Mouse (Mus musculus) kidney, adult 2 months (tissue): ENCODE data around the gene Defb15. TPM values are rescaled to one million over a fixed set of nuclear protein-coding genes. Genes with fewer than 3 reads are reported as not detected.
A peak's percentile ranks its signal among the peaks of the same experiment; 100 is the strongest.
"Not testable (repeated sequence)": the region's sequence is repeated elsewhere in the genome, so short reads cannot be mapped to it uniquely, and the experiment has no call there.

ENCODE experiments used
- DNase-seq: peaks from one replicate; pipeline ENCODE4 v3.0.0; 2021
- H3K27ac ChIP-seq: fragments of 200-500 bp; 2 replicates; pipeline ENCODE4 v1.5.1; 2012; ENCODE audit warnings: low read depth, low read length, control low read depth, inconsistent platforms; ENCODE audit not compliant: insufficient read depth
- H3K27me3 ChIP-seq: fragments of 200-500 bp; replicated peaks from 2 replicates; pipeline ENCODE4 v1.6.1; 2012; ENCODE audit warnings: mild to moderate bottlenecking, moderate library complexity, low read length, inconsistent platforms; ENCODE audit not compliant: control insufficient read depth, insufficient read depth
- H3K36me3 ChIP-seq: fragments of 200-500 bp; 2 replicates; pipeline ENCODE4 v1.6.1; 2012; ENCODE audit warnings: mild to moderate bottlenecking, moderate library complexity, low read length, inconsistent platforms; ENCODE audit not compliant: control insufficient read depth, insufficient read depth
- H3K4me1 ChIP-seq: fragments of 200-500 bp; 2 replicates; pipeline ENCODE4 v1.6.1; 2011; ENCODE audit warnings: low read length; ENCODE audit not compliant: control insufficient read depth, insufficient read depth
- H3K4me3 ChIP-seq: fragments of 200-500 bp; 2 replicates; pipeline ENCODE4 v1.5.1; 2011; ENCODE audit warnings: mild to moderate bottlenecking, low read depth, low read length, control low read depth; ENCODE audit not compliant: insufficient read depth
- CTCF ChIP-seq: fragments of 200-500 bp; conservative IDR thresholded peaks from 2 replicates; pipeline ENCODE4 v1.5.1; 2011; ENCODE audit warnings: low read depth, mild to moderate bottlenecking, control low read depth, low read length, moderate library complexity, mixed read lengths; ENCODE audit not compliant: insufficient read depth, insufficient read length
- POLR2A ChIP-seq: fragments of 200-500 bp; IDR thresholded peaks from one replicate; pipeline ENCODE4 v1.6.1; 2011; ENCODE audit warnings: low read depth, low read length, control low read depth
- WGBS: fragments of 180-500 bp; shearing (Covaris S2); methylation state at CpG from one replicate; pipeline ENCODE4 v1.1.7; 2018; 5-methylcytosine and 5-hydroxymethylcytosine counted together
- polyA plus RNA-seq: library from polyadenylated mRNA; depleted of rRNA; stranded (reverse); fragments of >200 nt; gene quantifications from 2 replicates; pipeline ENCODE4 v1.2.3, GENCODE M21; 2012; rRNA removed

Gene Defb15
- polyA plus RNA-seq, 1 experiment, result not detected

- no peak for TF ChIP-seq CTCF
- no peak for TF ChIP-seq POLR2A
- Histone ChIP-seq H3K36me3 (no peaks in the 10 kb centered on the region), H3K27me3 (no peaks in the 10 kb centered on the region), H3K27ac (no peak overlapping the region), H3K4me3 (no peak overlapping the region), H3K4me1 (no peaks in the 10 kb centered on the region)
- no peak for DNase-seq
- 17% methylated on average over 1 of the region's 1 CpGs for WGBS
Observed at GRCm38 (mm10) chr8:21911931-21912330, 20.6 kb downstream of the Defb15 start.

GRCm38 (mm10) chr8:21906290-21906689, 26.2 kb downstream of the Defb15 start, which contains the start of gene Defb11:
Gene Defb11, minus strand, starts transcription at chr8:21906412.
- not testable (repeated sequence) for H3K36me3 ChIP-seq, H3K4me3 ChIP-seq, H3K4me1 ChIP-seq, H3K27me3 ChIP-seq
- peak; percentile 64 for DNase-seq
- peak within 1 kb of the TSS; percentile 17; the same call in 1 of the 2 replicates for H3K27ac ChIP-seq

GRCm38 (mm10) chr8:21885321-21885720, 47.2 kb downstream of the Defb15 start, which contains the start of gene Defb9:
Gene Defb9, minus strand, starts transcription at chr8:21885421.
- H3K4me3 ChIP-seq, H3K27me3 ChIP-seq, H3K27ac ChIP-seq, H3K36me3 ChIP-seq, H3K4me1 ChIP-seq: not testable (repeated sequence)
- DNase-seq, result peak; percentile 10

Other genes starting within 250 kb of the Defb15 start
- gene AY761184, start 229.1 kb downstream of the Defb15 start, polyA plus RNA-seq, result not detected in 2 replicates
- gene Defa24, start 198.2 kb downstream of the Defb15 start, polyA plus RNA-seq, result not detected in 2 replicates
- not detected in 2 replicates for gene Defb50, start 109.2 kb downstream of the Defb15 start, polyA plus RNA-seq
- 1.5 and 2.4 TPM in 2 replicates for gene Defb2, start 92.8 kb downstream of the Defb15 start, polyA plus RNA-seq
- not detected in 2 replicates for gene Defb10, start 73.8 kb downstream of the Defb15 start, polyA plus RNA-seq
- not detected in 2 replicates for gene Defb9, start 47.3 kb downstream of the Defb15 start, polyA plus RNA-seq
- gene Defb11, start 26.3 kb downstream of the Defb15 start, polyA plus RNA-seq, result 3.6 and 3.9 TPM in 2 replicates
- gene Defb35, start 5.6 kb upstream of the Defb15 start, polyA plus RNA-seq, result not detected in 2 replicates
- not detected in 2 replicates for gene Defb13, start 14.1 kb upstream of the Defb15 start, polyA plus RNA-seq
- gene Fam90a1a, start 26.0 kb upstream of the Defb15 start, polyA plus RNA-seq, result 0.05 TPM in 1 of 2 replicates, not detected in the other
- gene Ccdc70, start 37.1 kb upstream of the Defb15 start, polyA plus RNA-seq, result not detected in 2 replicates
- gene Atp7b, start 127.6 kb upstream of the Defb15 start, polyA plus RNA-seq, result 1.1 and 1.4 TPM in 2 replicates
- gene Alg11, start 128.0 kb upstream of the Defb15 start, polyA plus RNA-seq, result 3.6 and 5.7 TPM in 2 replicates
- gene Nek5, start 192.3 kb upstream of the Defb15 start, polyA plus RNA-seq, result 0.59 and 0.65 TPM in 2 replicates
- 1.6 and 1.7 TPM in 2 replicates for gene Nek3, start 233.7 kb upstream of the Defb15 start, polyA plus RNA-seq